In the genomic region with DNA sequence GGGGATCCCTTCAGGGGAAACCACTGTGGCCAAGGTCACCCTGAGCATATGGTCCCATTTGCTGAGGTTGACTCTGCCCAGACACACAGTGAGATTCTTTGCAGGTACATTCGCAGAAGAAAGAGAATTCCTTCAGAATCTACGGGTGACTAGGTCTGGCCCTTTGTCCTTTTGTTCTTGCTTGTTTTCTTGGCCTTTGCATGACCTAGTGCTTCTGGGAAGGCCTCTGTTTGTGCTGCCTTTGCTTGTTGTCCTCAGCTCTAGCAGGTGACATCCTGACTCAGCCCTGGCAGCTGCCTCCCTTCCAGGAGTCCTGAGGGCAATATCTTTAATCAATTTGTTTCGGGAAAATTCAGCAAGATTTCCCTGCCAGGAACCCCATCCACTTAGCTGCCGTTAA, we compare ENCODE assay signal across 15 mouse cellular contexts.
"Had no signal": no experiment of that assay in that cellular context is flagged by ENCODE, and none has a peak within 500 bp of the region (broad histone marks: within the 10 kb centered on the region; RNA-seq: fewer than 3 reads in every experiment).

No protein-coding gene starts in this region.

- H3K36me3 ChIP-seq: limb, embryonic 15.5 days; liver, embryonic 12.5 days; midbrain, embryonic 12.5 days; neural tube, embryonic 15.5 days had no signal

- H3K9ac ChIP-seq: limb, embryonic 15.5 days; liver, embryonic 12.5 days; lung, embryonic 14.5 days; midbrain, embryonic 12.5 days; neural tube, embryonic 15.5 days had no signal

- DNase-seq: kidney, adult 11 months; lung, postnatal 14 days; right cerebral cortex, adult 18-20 months; right cerebral cortex, postnatal 25 days had no signal

- H3K4me1 ChIP-seq: liver, embryonic 12.5 days; megakaryocyte, embryonic 14.5 days; neural tube, embryonic 15.5 days had no signal

- H3K27ac ChIP-seq: kidney, postnatal 0 days; left cerebral cortex, adult 2 months; limb, embryonic 15.5 days; liver, embryonic 12.5 days; macrophage; midbrain, embryonic 12.5 days; neural tube, embryonic 15.5 days; stomach, postnatal 0 days had no signal

- H3K27me3 ChIP-seq: limb, embryonic 15.5 days; liver, embryonic 12.5 days; megakaryocyte, embryonic 14.5 days; midbrain, embryonic 12.5 days; neural tube, embryonic 15.5 days had no signal

- ATAC-seq: liver, embryonic 12.5 days had no signal

- H3K4me3 ChIP-seq: left cerebral cortex, adult 2 months; limb, embryonic 15.5 days; liver, embryonic 12.5 days; megakaryocyte, embryonic 14.5 days; midbrain, embryonic 12.5 days; myocyte; neural tube, embryonic 15.5 days had no signal

- H3K9me3 ChIP-seq: limb, embryonic 15.5 days; liver, embryonic 12.5 days; megakaryocyte, embryonic 14.5 days; midbrain, embryonic 12.5 days; neural tube, embryonic 15.5 days had no signal

- H3K4me2 ChIP-seq: limb, embryonic 15.5 days; liver, embryonic 12.5 days; lung, embryonic 14.5 days; midbrain, embryonic 12.5 days; neural tube, embryonic 15.5 days had no signal
